Mouse (Mus musculus): ENCODE data around the gene Nelfcd. TPM values are rescaled to one million over a fixed set of nuclear protein-coding genes. Genes with fewer than 3 reads are reported as not detected.
A peak's percentile ranks its signal among the peaks of the same experiment; 100 is the strongest.

Gene Nelfcd
- polyA plus RNA-seq, 1 experiment from 2014 or later: 78.1 TPM

DNA sequence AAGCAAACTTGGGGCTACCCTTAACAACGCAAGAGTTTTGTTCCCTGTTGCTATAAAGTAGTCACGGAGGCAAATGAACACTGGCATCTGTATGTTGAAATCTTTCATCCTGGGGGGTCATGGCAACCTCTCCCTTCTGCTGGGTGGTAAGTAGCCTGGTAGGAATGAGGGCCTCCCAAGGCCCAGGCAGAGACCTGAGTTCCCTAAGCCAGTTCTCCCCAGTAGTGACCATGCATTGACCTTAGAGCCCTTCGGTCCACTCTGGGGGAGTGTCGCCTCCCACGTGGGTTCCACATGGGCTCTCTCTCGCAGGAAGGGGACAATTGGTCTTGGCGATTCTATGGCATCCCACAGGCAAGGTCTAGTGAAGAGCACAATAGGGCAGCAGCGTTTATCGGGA, 24.4 kb downstream of the Nelfcd start:
- WGBS: 76% methylated on average over 9 of the region's 9 CpGs

GRCm38 (mm10) chr2:174441898-174442297, 26.3 kb downstream of the Nelfcd start:
- Histone ChIP-seq H3K4me1 (ENCODE audit: control insufficient read depth, insufficient read depth, low read length) (peaks cover 24% of the 10 kb centered on the region), H3K27me3 (ENCODE audit: control insufficient read depth, insufficient read depth, low read length) (no peaks in the 10 kb centered on the region), H3K9ac (ENCODE audit: low read length) (no peak overlapping the region), H3K36me3 (ENCODE audit: control insufficient read depth, insufficient read depth) (no peaks in the 10 kb centered on the region), H3K4me2 (ENCODE audit: low read depth, low read length) (no peak overlapping the region), H3K4me3 (ENCODE audit: low read length) (no peak overlapping the region), H3K27ac (ENCODE audit: low read length) (no peak overlapping the region), H3K9me3 (replicated peaks; ENCODE audit: control insufficient read depth, low read length) (no peaks in the 10 kb centered on the region)
- no peak for ATAC-seq (replicated peaks; ENCODE audit: extremely low read depth, insufficient read depth, low FRiP score)
- 56% methylated on average over 4 of the region's 4 CpGs for WGBS

More for the DNA sequence above, 24.4 kb downstream of the Nelfcd start:
- Histone ChIP-seq H3K4me3 (ENCODE audit: low read length) (no peak overlapping the region), H3K27me3 (ENCODE audit: control insufficient read depth, insufficient read depth, low read length) (no peaks in the 10 kb centered on the region), H3K9ac (ENCODE audit: low read length) (no peak overlapping the region), H3K4me2 (ENCODE audit: low read depth, low read length) (no peak overlapping the region), H3K9me3 (replicated peaks; ENCODE audit: control insufficient read depth, low read length) (no peaks in the 10 kb centered on the region), H3K27ac (ENCODE audit: low read length) (no peak overlapping the region), H3K36me3 (ENCODE audit: control insufficient read depth, insufficient read depth) (0 out of 2 replicates have a peak, but pooled peaks cover 5% of the 10 kb centered on the region), H3K4me1 (ENCODE audit: control insufficient read depth, insufficient read depth, low read length) (peaks cover 24% of the 10 kb centered on the region)
- no peak for ATAC-seq (replicated peaks; ENCODE audit: extremely low read depth, insufficient read depth, low FRiP score)

- peaks cover 20% of the 10 kb centered on the region for H3K4me1 ChIP-seq (ENCODE audit: control insufficient read depth, insufficient read depth, low read length)
- no peaks in the 10 kb centered on the region for H3K9me3 ChIP-seq (replicated peaks; ENCODE audit: control insufficient read depth, low read length)
- no peak overlapping the region for H3K4me2 ChIP-seq (ENCODE audit: low read depth, low read length)
- H3K9ac ChIP-seq (ENCODE audit: low read length): no peak overlapping the region
- no peaks in the 10 kb centered on the region for H3K36me3 ChIP-seq (ENCODE audit: control insufficient read depth, insufficient read depth)
- H3K4me3 ChIP-seq (ENCODE audit: low read length): no peak overlapping the region
- H3K27ac ChIP-seq (ENCODE audit: low read length): peak overlapping the region; percentile 59
- WGBS: 55% methylated on average over 9 of the region's 9 CpGs
- no peaks in the 10 kb centered on the region for H3K27me3 ChIP-seq (ENCODE audit: control insufficient read depth, insufficient read depth, low read length)
- ATAC-seq (replicated peaks; ENCODE audit: extremely low read depth, insufficient read depth, low FRiP score): no peak
These were observed 26.9 kb downstream of the Nelfcd start for GRCm38 (mm10) chr2:174442460-174442859.

DNA sequence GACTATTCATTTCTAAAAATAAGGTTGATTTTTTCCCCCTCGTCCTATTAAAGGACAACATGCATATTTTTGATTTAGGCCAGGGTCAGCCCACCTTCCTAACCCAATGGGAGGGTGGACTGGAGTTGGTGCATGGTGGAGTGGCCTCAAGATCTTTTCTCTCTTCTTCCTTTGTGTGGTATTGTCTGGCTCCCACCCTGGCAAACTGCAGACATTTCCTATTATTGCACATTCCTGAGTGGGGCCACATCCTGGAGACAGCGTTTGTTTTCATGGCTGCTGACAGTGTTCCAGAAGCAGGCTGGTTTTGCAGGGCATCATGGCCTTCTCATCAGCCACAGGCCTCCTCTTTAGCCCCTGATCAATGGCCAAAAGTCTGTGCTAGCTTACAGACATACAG, 27.4 kb downstream of the Nelfcd start:
- Histone ChIP-seq H3K4me2 (ENCODE audit: low read depth, low read length) (no peak overlapping the region), H3K27me3 (ENCODE audit: control insufficient read depth, insufficient read depth, low read length) (no peaks in the 10 kb centered on the region), H3K36me3 (ENCODE audit: control insufficient read depth, insufficient read depth) (no peaks in the 10 kb centered on the region), H3K4me1 (ENCODE audit: control insufficient read depth, insufficient read depth, low read length) (peaks cover 16% of the 10 kb centered on the region), H3K4me3 (ENCODE audit: low read length) (no peak overlapping the region), H3K9ac (ENCODE audit: low read length) (no peak overlapping the region), H3K27ac (ENCODE audit: low read length) (peak overlapping the region; percentile 59; the same call in 1 of the 2 replicates), H3K9me3 (replicated peaks; ENCODE audit: control insufficient read depth, low read length) (no peaks in the 10 kb centered on the region)
- ATAC-seq (replicated peaks; ENCODE audit: extremely low read depth, insufficient read depth, low FRiP score): no peak
- 39% methylated on average over 2 of the region's 2 CpGs for WGBS

- H3K9ac ChIP-seq (ENCODE audit: low read length): no peak overlapping the region
- no peak overlapping the region for H3K4me2 ChIP-seq (ENCODE audit: low read depth, low read length)
- no peaks in the 10 kb centered on the region for H3K27me3 ChIP-seq (ENCODE audit: control insufficient read depth, insufficient read depth, low read length)
- H3K4me1 ChIP-seq (ENCODE audit: control insufficient read depth, insufficient read depth, low read length): peaks cover 7% of the 10 kb centered on the region; the same call in 1 of the 2 replicates
- H3K27ac ChIP-seq (ENCODE audit: low read length): no peak overlapping the region
- ATAC-seq (replicated peaks; ENCODE audit: extremely low read depth, insufficient read depth, low FRiP score): no peak
- no peaks in the 10 kb centered on the region for H3K36me3 ChIP-seq (ENCODE audit: control insufficient read depth, insufficient read depth)
- 72% methylated on average over 7 of the region's 7 CpGs for WGBS
- no peak overlapping the region for H3K4me3 ChIP-seq (ENCODE audit: low read length)
- no peaks in the 10 kb centered on the region for H3K9me3 ChIP-seq (replicated peaks; ENCODE audit: control insufficient read depth, low read length)
These were observed 28.8 kb downstream of the Nelfcd start for GRCm38 (mm10) chr2:174444359-174444758.

DNA sequence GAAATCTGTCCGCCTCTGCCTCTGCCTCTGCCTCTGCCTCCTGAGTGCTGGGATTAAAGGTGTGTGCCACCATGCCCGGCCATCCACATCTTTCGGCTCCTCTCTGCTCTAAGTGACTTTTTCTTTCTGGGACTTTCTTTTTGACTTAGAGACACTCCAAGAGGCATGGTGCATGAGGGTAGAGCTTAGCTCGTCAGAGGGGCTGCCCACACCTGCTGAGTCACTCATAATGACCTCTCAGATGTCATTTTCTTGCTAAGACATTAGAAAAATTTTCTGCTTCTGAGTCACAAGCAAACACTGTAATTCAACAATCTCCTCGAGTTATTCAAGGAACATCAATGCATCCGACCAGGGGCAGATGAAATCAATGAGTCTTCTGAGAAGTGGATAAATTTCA, 29.4 kb downstream of the Nelfcd start:
- no peak for ATAC-seq (replicated peaks; ENCODE audit: extremely low read depth, insufficient read depth, low FRiP score)
- 73% methylated on average over 6 of the region's 6 CpGs for WGBS

DNA sequence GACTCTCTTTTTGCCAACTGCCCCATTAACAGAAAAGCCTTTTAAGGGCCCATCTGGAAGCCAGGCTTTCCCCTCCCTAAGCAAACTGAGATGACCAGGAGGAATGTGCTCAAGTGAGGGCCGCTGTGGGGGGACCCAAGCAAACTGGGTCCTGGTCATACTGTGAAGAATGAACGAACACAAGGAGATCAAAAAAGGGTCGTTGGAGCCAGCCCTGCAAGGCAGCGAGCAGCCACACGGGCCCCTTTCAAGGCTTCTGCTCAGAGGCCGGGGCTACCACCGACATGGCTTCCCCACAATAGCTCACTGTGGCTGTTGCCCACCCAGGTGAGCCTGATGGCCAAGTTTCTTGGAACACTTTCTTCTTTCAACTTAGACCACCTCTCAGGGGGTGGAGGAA, 30.9 kb downstream of the Nelfcd start:
- WGBS: 56% methylated on average over 7 of the region's 7 CpGs
- Histone ChIP-seq H3K4me3 (ENCODE audit: low read length) (no peak overlapping the region), H3K9me3 (replicated peaks; ENCODE audit: control insufficient read depth, low read length) (no peaks in the 10 kb centered on the region), H3K4me2 (ENCODE audit: low read depth, low read length) (no peak overlapping the region), H3K27me3 (ENCODE audit: control insufficient read depth, insufficient read depth, low read length) (no peaks in the 10 kb centered on the region), H3K9ac (ENCODE audit: low read length) (no peak overlapping the region), H3K4me1 (ENCODE audit: control insufficient read depth, insufficient read depth, low read length) (peaks cover 4% of the 10 kb centered on the region; the same call in 1 of the 2 replicates), H3K27ac (ENCODE audit: low read length) (no peak overlapping the region), H3K36me3 (ENCODE audit: control insufficient read depth, insufficient read depth) (no peaks in the 10 kb centered on the region)
- ATAC-seq (replicated peaks; ENCODE audit: extremely low read depth, insufficient read depth, low FRiP score): no peak

More for the DNA sequence above, 29.4 kb downstream of the Nelfcd start:
- Histone ChIP-seq H3K27ac (ENCODE audit: low read length) (no peak overlapping the region), H3K9ac (ENCODE audit: low read length) (no peak overlapping the region), H3K4me1 (ENCODE audit: control insufficient read depth, insufficient read depth, low read length) (peaks cover 4% of the 10 kb centered on the region; the same call in 1 of the 2 replicates), H3K36me3 (ENCODE audit: control insufficient read depth, insufficient read depth) (no peaks in the 10 kb centered on the region), H3K9me3 (replicated peaks; ENCODE audit: control insufficient read depth, low read length) (no peaks in the 10 kb centered on the region), H3K27me3 (ENCODE audit: control insufficient read depth, insufficient read depth, low read length) (no peaks in the 10 kb centered on the region), H3K4me2 (ENCODE audit: low read depth, low read length) (no peak overlapping the region), H3K4me3 (ENCODE audit: low read length) (no peak overlapping the region)

GRCm38 (mm10) chr2:174446905-174447304, 31.3 kb downstream of the Nelfcd start:
- 67% methylated on average over 8 of the region's 8 CpGs for WGBS
- Histone ChIP-seq H3K4me2 (ENCODE audit: low read depth, low read length) (no peak overlapping the region), H3K4me3 (ENCODE audit: low read length) (no peak overlapping the region), H3K27ac (ENCODE audit: low read length) (no peak overlapping the region), H3K9me3 (replicated peaks; ENCODE audit: control insufficient read depth, low read length) (no peaks in the 10 kb centered on the region), H3K4me1 (ENCODE audit: control insufficient read depth, insufficient read depth, low read length) (peaks cover 4% of the 10 kb centered on the region; the same call in 1 of the 2 replicates), H3K9ac (ENCODE audit: low read length) (no peak overlapping the region), H3K36me3 (ENCODE audit: control insufficient read depth, insufficient read depth) (no peaks in the 10 kb centered on the region), H3K27me3 (ENCODE audit: control insufficient read depth, insufficient read depth, low read length) (no peaks in the 10 kb centered on the region)
- no peak for ATAC-seq (replicated peaks; ENCODE audit: extremely low read depth, insufficient read depth, low FRiP score)

DNA sequence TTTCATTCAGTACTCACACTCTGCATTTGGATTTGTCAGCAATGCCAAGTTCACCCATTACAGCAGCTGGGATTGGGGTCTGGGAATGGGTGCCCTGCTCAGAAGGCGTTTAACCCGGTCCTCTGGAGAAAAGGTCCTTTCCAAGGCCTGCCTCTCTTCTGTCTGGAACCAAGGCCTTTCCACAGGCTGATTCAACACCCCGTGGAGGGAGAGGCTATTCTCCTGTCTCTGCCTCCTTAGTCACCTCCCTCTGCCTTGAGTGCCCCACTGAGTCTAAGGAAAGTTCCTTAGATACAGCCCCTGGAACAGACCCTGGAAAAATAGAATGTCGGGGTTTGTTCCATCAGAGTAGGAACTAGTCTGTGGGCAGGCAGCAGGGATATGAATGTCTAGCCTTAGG, 32.8 kb downstream of the Nelfcd start:
- Histone ChIP-seq H3K4me2 (ENCODE audit: low read depth, low read length) (no peak overlapping the region), H3K4me1 (ENCODE audit: control insufficient read depth, insufficient read depth, low read length) (no peaks in the 10 kb centered on the region), H3K9me3 (replicated peaks; ENCODE audit: control insufficient read depth, low read length) (no peaks in the 10 kb centered on the region), H3K4me3 (ENCODE audit: low read length) (no peak overlapping the region), H3K27ac (ENCODE audit: low read length) (no peak overlapping the region), H3K36me3 (ENCODE audit: control insufficient read depth, insufficient read depth) (no peaks in the 10 kb centered on the region), H3K27me3 (ENCODE audit: control insufficient read depth, insufficient read depth, low read length) (no peaks in the 10 kb centered on the region), H3K9ac (ENCODE audit: low read length) (no peak overlapping the region)
- WGBS: 83% methylated on average over 4 of the region's 4 CpGs
- no peak for ATAC-seq (replicated peaks; ENCODE audit: extremely low read depth, insufficient read depth, low FRiP score)
